Mouse (Mus musculus) liver, postnatal 0 days (tissue): ENCODE measurements at regions not wholly inside any gene's neighbourhood (a gene's known extent, or its start where the extent isn't known, plus 50 kb on each side); places are given as distances from the start of the nearest gene placed in this dataset.
A peak's percentile ranks its signal among the peaks of the same experiment; 100 is the strongest.

Source experiments
- ATAC-seq: fragments of 200-750 bp; cut with Nextera tagmentation; 2 replicates; pipeline ENCODE4 v1.8.0; 2017; ENCODE audit warnings: mild to moderate bottlenecking, moderate library complexity
- DNase-seq: peaks from one replicate; pipeline ENCODE4 v3.0.0-alpha.2; 2016
- H3K27ac ChIP-seq: fragments of 300-500 bp; sonication (generic); 2 replicates; pipeline ENCODE4 v1.5.1; 2014; ENCODE audit warnings: antibody characterized with exemption, moderate library complexity, mild to moderate bottlenecking, low read depth
- H3K27me3 ChIP-seq: fragments of 300-500 bp; sonication (generic); 2 replicates; pipeline ENCODE4 v1.6.1; 2014; ENCODE audit warnings: low read length, control low read depth, mixed read lengths; ENCODE audit not compliant: insufficient read depth
- H3K36me3 ChIP-seq: fragments of 300-500 bp; sonication (generic); replicated peaks from 2 replicates; pipeline ENCODE4 v1.6.1; 2014; ENCODE audit warnings: mild to moderate bottlenecking, control low read depth, low read length, moderate library complexity, mixed read lengths; ENCODE audit not compliant: insufficient read depth
- H3K4me1 ChIP-seq: fragments of 300-500 bp; sonication (generic); 2 replicates; pipeline ENCODE4 v1.6.1; 2014; ENCODE audit warnings: antibody characterized with exemption, mild to moderate bottlenecking, control low read depth; ENCODE audit not compliant: insufficient read depth
- H3K4me2 ChIP-seq: fragments of 300-500 bp; sonication (generic); 2 replicates; pipeline ENCODE4 v1.6.1; 2014; ENCODE audit warnings: low read depth, mild to moderate bottlenecking, low read length, moderate library complexity, mixed read lengths
- H3K4me3 ChIP-seq: fragments of 300-500 bp; sonication (generic); 2 replicates; pipeline ENCODE4 v1.5.1; 2014; ENCODE audit warnings: low read depth, low read length
- H3K9ac ChIP-seq: fragments of 300-500 bp; sonication (generic); replicated peaks from 2 replicates; pipeline ENCODE4 v1.6.1; 2014; ENCODE audit warnings: mild to moderate bottlenecking, moderate library complexity
- H3K9me3 ChIP-seq: fragments of 300-500 bp; sonication (generic); 2 replicates; pipeline ENCODE4 v1.6.1; 2016; ENCODE audit warnings: mild to moderate bottlenecking, control low read depth, low read length, mixed read lengths
- CTCF ChIP-seq: sonication (generic); IDR thresholded peaks from 2 replicates; pipeline ENCODE4 v1.5.1; 2016; ENCODE audit warnings: antibody characterized with exemption, low read depth
- EP300 ChIP-seq: IDR thresholded peaks from 2 replicates; pipeline ENCODE4 v1.6.1; 2016; ENCODE audit warnings: antibody characterized with exemption, low read depth, mild to moderate bottlenecking
- WGBS: fragments of 180-500 bp; shearing (Covaris S2); extraction: QIAGEN DNeasy Blood & Tissue Kit; methylation state at CpG from one replicate; pipeline ENCODE4 v1.1.7; 2014; ENCODE audit not compliant: insufficient replicate concordance; 5-methylcytosine and 5-hydroxymethylcytosine counted together

GRCm38 (mm10) chr5:148454200-148454599, 54.5 kb upstream of the Slc7a1 start:
- no peaks in the 10 kb centered on the region for H3K9me3 ChIP-seq
- WGBS = 56% methylated on average over 5 of the region's 5 CpGs
- no peak for ATAC-seq
- no peak overlapping the region for H3K27ac ChIP-seq
- no peaks in the 10 kb centered on the region for H3K27me3 ChIP-seq
- no peak overlapping the region for H3K4me2 ChIP-seq
- H3K4me3 ChIP-seq = no peak overlapping the region
- DNase-seq = no peak
- H3K36me3 ChIP-seq = no peaks in the 10 kb centered on the region
- H3K9ac ChIP-seq = no peak overlapping the region
- TF ChIP-seq EP300 = no peak
- no peak for TF ChIP-seq CTCF
- H3K4me1 ChIP-seq = no peaks in the 10 kb centered on the region

GRCm38 (mm10) chr5:148453776-148454175, 54.1 kb upstream of the Slc7a1 start:
- H3K9ac ChIP-seq = no peak overlapping the region
- 83% methylated on average over 12 of the region's 12 CpGs for WGBS
- DNase-seq (no peak), ATAC-seq (no peak)
- H3K36me3 ChIP-seq = no peaks in the 10 kb centered on the region
- H3K4me1 ChIP-seq = no peaks in the 10 kb centered on the region
- H3K9me3 ChIP-seq = no peaks in the 10 kb centered on the region
- TF ChIP-seq CTCF = no peak
- no peak for TF ChIP-seq EP300
- no peak overlapping the region for H3K4me2 ChIP-seq
- no peak overlapping the region for H3K27ac ChIP-seq
- H3K4me3 ChIP-seq = no peak overlapping the region
- no peaks in the 10 kb centered on the region for H3K27me3 ChIP-seq

DNA sequence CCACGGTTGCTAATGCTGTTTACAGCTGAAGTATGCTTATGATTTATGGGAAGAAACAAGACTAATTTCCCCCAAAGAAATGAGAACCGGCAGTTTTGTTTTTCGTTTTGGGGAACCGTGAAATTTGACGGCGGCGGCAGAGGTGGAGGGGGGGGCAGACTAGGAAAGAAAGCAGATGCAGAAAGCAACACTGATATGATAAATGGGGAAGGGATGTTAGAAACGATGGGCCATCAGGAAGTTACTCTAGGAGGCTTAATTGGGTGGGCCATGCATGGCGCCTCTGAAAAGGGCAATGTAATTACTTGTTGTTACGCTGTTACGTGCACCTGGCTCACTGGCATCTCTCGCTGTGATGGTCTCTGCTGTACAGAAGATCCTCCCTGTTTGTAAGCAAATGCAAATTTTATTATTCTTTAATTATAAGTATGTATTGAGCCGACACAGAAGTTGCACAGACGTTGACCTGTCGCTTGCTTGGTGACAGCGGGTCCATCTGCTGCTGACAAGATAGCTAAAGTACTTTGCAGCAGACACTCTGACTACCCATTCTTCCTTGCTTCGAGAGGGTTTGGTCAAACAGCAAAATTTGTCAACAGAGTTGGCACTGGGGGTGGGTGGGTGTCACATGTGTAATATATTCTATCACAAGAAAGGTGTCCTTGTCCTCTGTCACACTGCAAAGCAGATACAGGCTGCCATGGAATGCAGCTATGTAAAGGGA, 53.4 kb upstream of the Slc7a1 start:
- TF ChIP-seq EP300 (no peak), CTCF (no peak)
- no peaks in the 10 kb centered on the region for H3K4me1 ChIP-seq
- DNase-seq = no peak

GRCm38 (mm10) chr5:148451811-148452210, 52.1 kb upstream of the Slc7a1 start:
- no peaks in the 10 kb centered on the region for H3K9me3 ChIP-seq
- H3K4me3 ChIP-seq = no peak overlapping the region
- DNase-seq (peak; percentile 70), ATAC-seq (no peak)
- H3K9ac ChIP-seq = no peak overlapping the region
- H3K27me3 ChIP-seq = no peaks in the 10 kb centered on the region
- no peaks in the 10 kb centered on the region for H3K36me3 ChIP-seq
- no peak overlapping the region for H3K27ac ChIP-seq
- WGBS = 28% methylated on average over 7 of the region's 7 CpGs
- H3K4me1 ChIP-seq = no peaks in the 10 kb centered on the region
- TF ChIP-seq EP300 (no peak), CTCF (peak; percentile 89)
- H3K4me2 ChIP-seq = no peak overlapping the region

More for the DNA sequence above, 53.4 kb upstream of the Slc7a1 start:
- no peak overlapping the region for H3K4me2 ChIP-seq
- H3K4me3 ChIP-seq = no peak overlapping the region
- H3K27me3 ChIP-seq = no peaks in the 10 kb centered on the region
- H3K9ac ChIP-seq = no peak overlapping the region
- 69% methylated on average over 17 of the region's 17 CpGs for WGBS
- no peak for ATAC-seq
- H3K27ac ChIP-seq = no peak overlapping the region
- H3K36me3 ChIP-seq = no peaks in the 10 kb centered on the region
- no peaks in the 10 kb centered on the region for H3K9me3 ChIP-seq

- TF ChIP-seq EP300 = no peak
- peak; percentile 79 for TF ChIP-seq CTCF
- WGBS = 34% methylated on average over 11 of the region's 11 CpGs
- DNase-seq (peak; percentile 60), ATAC-seq (peak; percentile 56; the same call in 1 of the 2 replicates)
- H3K27ac ChIP-seq = no peak overlapping the region
- no peaks in the 10 kb centered on the region; the same call in 1 of the 2 replicates for H3K9me3 ChIP-seq
- H3K4me1 ChIP-seq = no peaks in the 10 kb centered on the region
- no peak overlapping the region for H3K9ac ChIP-seq
- H3K27me3 ChIP-seq = no peaks in the 10 kb centered on the region
- H3K4me3 ChIP-seq = no peak overlapping the region
- no peaks in the 10 kb centered on the region for H3K36me3 ChIP-seq
- H3K4me2 ChIP-seq = no peak overlapping the region
Observed at GRCm38 (mm10) chr5:148450924-148451323, 51.2 kb upstream of the Slc7a1 start.
